Mouse (Mus musculus) CH12.LX (cell line): Measurements from ENCODE around the gene Rap2b. TPM values are rescaled to one million over a fixed set of nuclear protein-coding genes. Genes with fewer than 3 reads are reported as not detected.

ENCODE experiments used
- DNase-seq: peaks from one replicate; pipeline ENCODE4 v3.0.0-alpha.2; 2013; ENCODE audit errors: extremely low read depth
- H3K27ac ChIP-seq: 2 replicates; pipeline ENCODE4 v1.5.1; 2012; ENCODE audit warnings: low read depth, mild to moderate bottlenecking, control low read depth, moderate library complexity; ENCODE audit not compliant: insufficient read depth
- H3K27me3 ChIP-seq: replicated peaks from 2 replicates; pipeline ENCODE3; 2012; ENCODE audit warnings: inconsistent platforms
- H3K36me3 ChIP-seq, 2 experiments: replicated peaks in 1 of 2; 2 replicates each; pipeline versions ENCODE3 to v1.6.1; 2012; ENCODE audit warnings: inconsistent platforms in 1 of 2, low read length in 1 of 2, mild to moderate bottlenecking in 1 of 2, mixed read lengths in 1 of 2, moderate library complexity in 1 of 2; ENCODE audit not compliant: control insufficient read depth in 1 of 2, insufficient read depth in 1 of 2
- H3K4me1 ChIP-seq, 2 experiments: 2 replicates each; pipeline ENCODE4 v1.6.1; 2012; ENCODE audit warnings: inconsistent platforms in 1 of 2, moderate library complexity in 1 of 2; ENCODE audit not compliant: insufficient read depth in 2 of 2, control insufficient read depth in 1 of 2
- H3K4me2 ChIP-seq: 2 replicates; pipeline ENCODE4 v1.6.1; 2012; ENCODE audit warnings: low read depth, mild to moderate bottlenecking, control low read depth; ENCODE audit not compliant: poor library complexity, insufficient read depth, severe bottlenecking
- H3K4me3 ChIP-seq, 3 experiments: fragments of 150-350 bp in 1 of 3; sonication (generic) in 1 of 3; replicated peaks in 1 of 3; 2 replicates each; pipeline versions ENCODE3 to v1.5.1; 2011 to 2012; ENCODE audit warnings: low read depth in 2 of 3, low read length in 2 of 3, mild to moderate bottlenecking in 2 of 3, moderate library complexity in 2 of 3, control low read depth in 1 of 3, improper control_type of control experiment in 1 of 3, inconsistent platforms in 1 of 3, mixed read lengths in 1 of 3; ENCODE audit not compliant: poor library complexity in 1 of 3
- H3K79me2 ChIP-seq: replicated peaks from 2 replicates; pipeline ENCODE4 v1.6.1; 2012; ENCODE audit warnings: mild to moderate bottlenecking, moderate library complexity; ENCODE audit not compliant: control insufficient read depth, poor library complexity, insufficient read depth, severe bottlenecking; ENCODE audit errors: extremely low read depth
- H3K9ac ChIP-seq: 2 replicates; pipeline ENCODE4 v1.6.1; 2012; ENCODE audit warnings: low read depth, mild to moderate bottlenecking, control low read depth, moderate library complexity; ENCODE audit not compliant: insufficient read depth
- H3K9me3 ChIP-seq: replicated peaks from 2 replicates; pipeline ENCODE3; 2012; ENCODE audit warnings: low read length, inconsistent platforms, mixed read lengths
- CHD2 ChIP-seq: IDR thresholded peaks from 2 replicates; pipeline ENCODE4 v1.6.1; 2011; ENCODE audit warnings: low read length, improper control_type of control experiment
- ELF1 ChIP-seq: IDR thresholded peaks from 2 replicates; pipeline ENCODE4 v1.6.1; 2014; ENCODE audit warnings: low read depth, mild to moderate bottlenecking, inconsistent platforms, low read length, improper control_type of control experiment
- EP300 ChIP-seq: IDR thresholded peaks from 2 replicates; pipeline ENCODE4 v1.6.1; 2011; ENCODE audit warnings: low read length, improper control_type of control experiment
- GABPA ChIP-seq: IDR thresholded peaks from 2 replicates; pipeline ENCODE4 v1.6.1; 2012; ENCODE audit warnings: low read depth, low read length, improper control_type of control experiment, inconsistent platforms; ENCODE audit not compliant: insufficient replicate concordance
- JUN ChIP-seq: IDR thresholded peaks from 2 replicates; pipeline ENCODE4 v1.6.1; 2011; ENCODE audit warnings: low read depth, mild to moderate bottlenecking, low read length, improper control_type of control experiment, moderate library complexity; ENCODE audit not compliant: insufficient read depth
- JUND ChIP-seq: conservative IDR thresholded peaks from 2 replicates; pipeline ENCODE4 v1.6.1; 2011; ENCODE audit warnings: low read depth, low read length, improper control_type of control experiment
- KAT2A ChIP-seq: IDR thresholded peaks from 2 replicates; pipeline ENCODE4 v1.6.1; 2012; ENCODE audit warnings: low read length, improper control_type of control experiment, inconsistent platforms; ENCODE audit not compliant: insufficient replicate concordance
- MAFK ChIP-seq: IDR thresholded peaks from 2 replicates; pipeline ENCODE4 v1.6.1; 2011; ENCODE audit warnings: low read length, improper control_type of control experiment; ENCODE audit not compliant: insufficient replicate concordance
- MAX ChIP-seq: IDR thresholded peaks from 2 replicates; pipeline ENCODE4 v1.6.1; 2011; ENCODE audit warnings: low read length, improper control_type of control experiment
- MAZ ChIP-seq: IDR thresholded peaks from 2 replicates; pipeline ENCODE4 v1.6.1; 2012; ENCODE audit warnings: low read depth, mild to moderate bottlenecking, inconsistent platforms, low read length, improper control_type of control experiment, moderate library complexity
- MEF2A ChIP-seq: IDR thresholded peaks from 2 replicates; pipeline ENCODE4 v1.6.1; 2014; ENCODE audit warnings: low read depth, mild to moderate bottlenecking, inconsistent platforms, low read length, improper control_type of control experiment, borderline replicate concordance
- NRF1 ChIP-seq: IDR thresholded peaks from 2 replicates; pipeline ENCODE4 v1.6.1; 2014; ENCODE audit warnings: low read depth, mild to moderate bottlenecking, inconsistent platforms, low read length, improper control_type of control experiment, moderate library complexity
- PAX5 ChIP-seq: IDR thresholded peaks from 2 replicates; pipeline ENCODE4 v1.6.1; 2012; ENCODE audit warnings: low read length, inconsistent platforms, mixed read lengths
- POLR2A ChIP-seq: IDR thresholded peaks from 2 replicates; pipeline ENCODE4 v1.6.1; 2011; ENCODE audit warnings: low read depth, mild to moderate bottlenecking, improper control_type of control experiment, low read length
- POLR2AphosphoS2 ChIP-seq: IDR thresholded peaks from 2 replicates; pipeline ENCODE4 v1.6.1; 2011; ENCODE audit warnings: low read depth, low read length, improper control_type of control experiment
- RAD21 ChIP-seq: IDR thresholded peaks from 2 replicates; pipeline ENCODE4 v1.6.1; 2011; ENCODE audit warnings: low read depth, mild to moderate bottlenecking, low read length, improper control_type of control experiment, moderate library complexity
- RCOR1 ChIP-seq: conservative IDR thresholded peaks from 2 replicates; pipeline ENCODE4 v1.6.1; 2012; ENCODE audit warnings: low read depth, mild to moderate bottlenecking, inconsistent platforms, low read length, improper control_type of control experiment
- SIN3A ChIP-seq: IDR thresholded peaks from 2 replicates; pipeline ENCODE4 v1.6.1; 2012; ENCODE audit warnings: low read length, improper control_type of control experiment, inconsistent platforms
- UBTF ChIP-seq: IDR thresholded peaks from 2 replicates; pipeline ENCODE4 v1.6.1; 2012; ENCODE audit warnings: low read depth, mild to moderate bottlenecking, inconsistent platforms, low read length, improper control_type of control experiment, moderate library complexity
- USF1 ChIP-seq: IDR thresholded peaks from 2 replicates; pipeline ENCODE4 v1.6.1; 2014; ENCODE audit warnings: low read depth, mild to moderate bottlenecking, inconsistent platforms, low read length, improper control_type of control experiment
- USF2 ChIP-seq: conservative IDR thresholded peaks from 2 replicates; pipeline ENCODE4 v1.6.1; 2011; ENCODE audit warnings: low read depth, low read length, improper control_type of control experiment
- ZMIZ1 ChIP-seq: IDR thresholded peaks from 2 replicates; pipeline ENCODE4 v1.6.1; 2012; ENCODE audit warnings: low read depth, mild to moderate bottlenecking, inconsistent platforms, low read length, improper control_type of control experiment
- dilution Hi-C: fragments of 300-500 bp; cut with MboI; formaldehyde crosslinking; loops from 2 replicates; pipeline ENCODE4 v1.14.3; 2020; ENCODE audit warnings: low sequenced_read_pairs; ENCODE audit not compliant: extremely low pct_unique_long_range_greater_than_20kb, extremely low pct_ligation_motif_present
- in situ Hi-C: fragments of 300-500 bp; cut with MboI; formaldehyde crosslinking; loops from 3 replicates; pipeline ENCODE4 v1.14.3; 2019; ENCODE audit warnings: low sequenced_read_pairs, low pct_ligation_motif_present, low pct_unique_long_range_greater_than_20kb, mixed read lengths
- polyA plus RNA-seq: library from polyadenylated mRNA; unstranded; fragments of >175 nt; gene quantifications from 2 replicates; pipeline ENCODE4 v1.2.1, GENCODE M21; 2012; ENCODE audit warnings: low read depth; ENCODE audit not compliant: insufficient read length
- total RNA-seq, 2 experiments: library from RNA; depleted of rRNA; stranded (reverse); fragments of 300-350 nt in 1 of 2; fragments of >200 nt in 1 of 2; gene quantifications; 2 replicates each; pipeline ENCODE4 v1.2.3; 2012 to 2014

Rap2b gene
- total and polyA plus RNA-seq, 3 experiments: not detected

- in situ Hi-C loops (no loop called here), dilution Hi-C loops (no loop called here)
- Histone ChIP-seq H3K79me2 (no peaks in the 10 kb centered on the region), H3K4me3 (no peak overlapping the region), H3K9me3 (peaks cover 28% of the 10 kb centered on the region), H3K9ac (no peak overlapping the region), H3K4me1 (no peaks in the 10 kb centered on the region), H3K4me2 (no peak overlapping the region), H3K36me3 (no peaks in the 10 kb centered on the region), H3K27me3 (no peaks in the 10 kb centered on the region), H3K27ac (no peak overlapping the region)
- TF ChIP-seq POLR2AphosphoS2: no peak
- DNase-seq: no peak
Measured at GRCm38 (mm10) chr3:61336205-61336604, 25.2 kb upstream of the Rap2b start.

GRCm38 (mm10) chr3:61337230-61337629 is 24.2 kb upstream of the Rap2b start:
- Histone ChIP-seq H3K9me3 (peaks cover 30% of the 10 kb centered on the region), H3K9ac (no peak overlapping the region)
- no peak for DNase-seq
- in situ Hi-C loops: no loop called here
- TF ChIP-seq CHD2 (no peak), JUN (no peak), UBTF (no peak), EP300 (no peak), USF2 (no peak), NRF1 (no peak), MAFK (no peak), ELF1 (no peak), ZMIZ1 (no peak), RCOR1 (no peak), MAX (no peak), MAZ (no peak), USF1 (no peak), POLR2A (no peak)
- TF ChIP-seq, all 38 proteins: peak for 0
- dilution Hi-C loops: no loop called here
- Histone ChIP-seq H3K4me3 (no peak overlapping the region), H3K27ac (no peak overlapping the region), H3K4me1 (no peaks in the 10 kb centered on the region), H3K4me2 (no peak overlapping the region), H3K36me3 (no peaks in the 10 kb centered on the region), H3K79me2 (no peaks in the 10 kb centered on the region), H3K27me3 (no peaks in the 10 kb centered on the region)

GRCm38 (mm10) chr3:61340321-61340720 is 21.1 kb upstream of the Rap2b start:
- H3K27me3 ChIP-seq: no peaks in the 10 kb centered on the region
- H3K79me2 ChIP-seq: no peaks in the 10 kb centered on the region
- in situ Hi-C loops (no loop called here), dilution Hi-C loops (no loop called here)
- TF ChIP-seq JUND (no peak), RAD21 (no peak), JUN (no peak), KAT2A (no peak), SIN3A (no peak), CHD2 (no peak), PAX5 (no peak), MEF2A (no peak), GABPA (no peak)
- peaks cover 40% of the 10 kb centered on the region for H3K9me3 ChIP-seq
- no peak overlapping the region for H3K4me3 ChIP-seq
- no peak overlapping the region for H3K27ac ChIP-seq
- H3K36me3 ChIP-seq: no peaks in the 10 kb centered on the region
- no peak overlapping the region for H3K4me2 ChIP-seq
- no peaks in the 10 kb centered on the region for H3K4me1 ChIP-seq
- DNase-seq: no peak
- no peak overlapping the region for H3K9ac ChIP-seq
